Mouse (Mus musculus): Measurements from ENCODE around the gene Hist4h4. TPM values are rescaled to one million over a fixed set of nuclear protein-coding genes. Genes with fewer than 3 reads are reported as not detected.

Hist4h4 gene
- polyA plus RNA-seq, 1 experiment, result 2.0 TPM

GRCm38 (mm10) chr6:136816826-136817225, 12.6 kb upstream of the Hist4h4 start:
- no peak overlapping the region for H3K27ac ChIP-seq (ENCODE audit: insufficient read depth, low read depth, low read length)
- peaks cover 68% of the 10 kb centered on the region for H3K36me3 ChIP-seq (ENCODE audit: control insufficient read depth, insufficient read depth, low read length)
- TF ChIP-seq POLR2A (IDR thresholded peaks at IDR 0.05; ENCODE audit: low read depth, low read length) (no peak), CTCF (IDR thresholded peaks at IDR 0.05; ENCODE audit: extremely low read depth, insufficient read length, insufficient replicate concordance, low read depth, low read length) (no peak)
- no peak overlapping the region for H3K4me3 ChIP-seq (ENCODE audit: low read depth, low read length)
- H3K4me1 ChIP-seq (ENCODE audit: control insufficient read depth, insufficient read depth, insufficient read length, low read length), result peaks cover 5% of the 10 kb centered on the region
- no peaks in the 10 kb centered on the region for H3K27me3 ChIP-seq (ENCODE audit: control insufficient read depth, insufficient read depth, low read length)
- WGBS, result 92% methylated on average over 21 of the region's 21 CpGs

GRCm38 (mm10) chr6:136815381-136815780, 11.2 kb upstream of the Hist4h4 start:
- H3K36me3 ChIP-seq (ENCODE audit: control insufficient read depth, insufficient read depth, low read length), result peaks cover 55% of the 10 kb centered on the region

DNA sequence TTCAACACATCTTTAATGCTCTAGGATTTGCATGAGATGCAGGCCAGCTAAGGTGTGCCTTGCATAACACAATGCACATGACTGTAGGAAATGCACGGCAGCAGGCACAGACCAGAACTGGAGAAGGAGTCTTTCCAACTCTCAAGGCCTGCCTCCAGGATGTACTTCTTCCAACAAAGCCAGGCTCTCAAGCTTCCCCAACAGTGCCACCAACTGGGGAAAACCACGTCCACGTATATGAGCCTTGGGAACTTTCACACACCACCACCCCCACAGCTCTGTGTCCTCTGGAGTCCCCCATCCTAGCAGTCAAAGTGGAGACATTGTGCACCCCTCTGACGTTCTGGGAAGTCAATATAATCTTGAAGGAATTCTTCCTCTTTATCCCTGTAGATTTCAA, 8.9 kb upstream of the Hist4h4 start:
- no peak overlapping the region for H3K4me3 ChIP-seq (ENCODE audit: low read depth, low read length)
- no peak overlapping the region for H3K27ac ChIP-seq (ENCODE audit: insufficient read depth, low read depth, low read length)
- H3K36me3 ChIP-seq (ENCODE audit: control insufficient read depth, insufficient read depth, low read length), result peaks cover 44% of the 10 kb centered on the region
- peaks cover 19% of the 10 kb centered on the region for H3K4me1 ChIP-seq (ENCODE audit: control insufficient read depth, insufficient read depth, insufficient read length, low read length)
- TF ChIP-seq POLR2A (IDR thresholded peaks at IDR 0.05; ENCODE audit: low read depth, low read length), result no peak
- no peak for TF ChIP-seq CTCF (IDR thresholded peaks at IDR 0.05; ENCODE audit: extremely low read depth, insufficient read length, insufficient replicate concordance, low read depth, low read length)
- no peaks in the 10 kb centered on the region for H3K27me3 ChIP-seq (ENCODE audit: control insufficient read depth, insufficient read depth, low read length)
- 15% methylated on average over 4 of the region's 4 CpGs for WGBS

More at GRCm38 (mm10) chr6:136815381-136815780, 11.2 kb upstream of the Hist4h4 start:
- Histone ChIP-seq H3K4me3 (ENCODE audit: low read depth, low read length) (no peak overlapping the region), H3K27ac (ENCODE audit: insufficient read depth, low read depth, low read length) (no peak overlapping the region), H3K27me3 (ENCODE audit: control insufficient read depth, insufficient read depth, low read length) (no peaks in the 10 kb centered on the region), H3K4me1 (ENCODE audit: control insufficient read depth, insufficient read depth, insufficient read length, low read length) (peaks cover 10% of the 10 kb centered on the region)
- no peak for TF ChIP-seq POLR2A (IDR thresholded peaks at IDR 0.05; ENCODE audit: low read depth, low read length)
- no peak for TF ChIP-seq CTCF (IDR thresholded peaks at IDR 0.05; ENCODE audit: extremely low read depth, insufficient read length, insufficient replicate concordance, low read depth, low read length)
- WGBS, result 88% methylated on average over 7 of the region's 7 CpGs

- WGBS, result 34% methylated on average over 10 of the region's 10 CpGs
- Histone ChIP-seq H3K27ac (ENCODE audit: insufficient read depth, low read depth, low read length) (peak overlapping the region; percentile 22), H3K27me3 (ENCODE audit: control insufficient read depth, insufficient read depth, low read length) (no peaks in the 10 kb centered on the region)
Observed at GRCm38 (mm10) chr6:136811196-136811595, 7.0 kb upstream of the Hist4h4 start.

DNA sequence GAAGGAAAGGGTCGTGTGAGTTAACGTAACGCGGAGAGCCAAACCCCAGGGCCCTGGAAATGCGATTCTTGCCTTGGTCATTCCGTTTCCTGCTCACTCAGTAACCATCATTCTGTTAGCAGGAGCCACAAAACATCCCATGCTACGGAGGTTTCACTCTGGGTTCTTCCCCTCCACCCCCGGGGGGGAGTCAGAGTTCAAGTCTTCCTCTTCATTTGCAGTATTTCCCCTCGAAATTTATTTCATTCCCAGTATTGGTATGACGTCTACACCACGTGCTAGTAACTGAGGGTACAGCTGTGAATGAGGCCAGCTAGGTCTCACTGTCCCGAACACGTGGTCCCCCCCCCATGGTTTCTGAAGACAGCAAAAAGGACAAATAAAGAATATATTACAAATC, 5.5 kb upstream of the Hist4h4 start:
- WGBS, result 20% methylated on average over 13 of the region's 13 CpGs
- TF ChIP-seq POLR2A (IDR thresholded peaks at IDR 0.05; ENCODE audit: low read depth, low read length), result no peak
- no peak for TF ChIP-seq CTCF (IDR thresholded peaks at IDR 0.05; ENCODE audit: extremely low read depth, insufficient read length, insufficient replicate concordance, low read depth, low read length)
- peak overlapping the region; percentile 74 for H3K27ac ChIP-seq (ENCODE audit: insufficient read depth, low read depth, low read length)
- peaks cover 25% of the 10 kb centered on the region for H3K4me1 ChIP-seq (ENCODE audit: control insufficient read depth, insufficient read depth, insufficient read length, low read length)
- no peaks in the 10 kb centered on the region for H3K27me3 ChIP-seq (ENCODE audit: control insufficient read depth, insufficient read depth, low read length)
- H3K4me3 ChIP-seq (ENCODE audit: low read depth, low read length), result peak overlapping the region; percentile 57
- peaks cover 17% of the 10 kb centered on the region for H3K36me3 ChIP-seq (ENCODE audit: control insufficient read depth, insufficient read depth, low read length)

More at GRCm38 (mm10) chr6:136811196-136811595, 7.0 kb upstream of the Hist4h4 start:
- peaks cover 21% of the 10 kb centered on the region for H3K4me1 ChIP-seq (ENCODE audit: control insufficient read depth, insufficient read depth, insufficient read length, low read length)
- TF ChIP-seq POLR2A (IDR thresholded peaks at IDR 0.05; ENCODE audit: low read depth, low read length), result no peak
- peak overlapping the region; percentile 24; the same call in 1 of the 2 replicates for H3K4me3 ChIP-seq (ENCODE audit: low read depth, low read length)
- peaks cover 27% of the 10 kb centered on the region for H3K36me3 ChIP-seq (ENCODE audit: control insufficient read depth, insufficient read depth, low read length)

GRCm38 (mm10) chr6:136809077-136809476, 4.9 kb upstream of the Hist4h4 start:
- Histone ChIP-seq H3K27ac (ENCODE audit: insufficient read depth, low read depth, low read length) (peak overlapping the region; percentile 87), H3K36me3 (ENCODE audit: control insufficient read depth, insufficient read depth, low read length) (peaks cover 11% of the 10 kb centered on the region), H3K27me3 (ENCODE audit: control insufficient read depth, insufficient read depth, low read length) (no peaks in the 10 kb centered on the region), H3K4me1 (ENCODE audit: control insufficient read depth, insufficient read depth, insufficient read length, low read length) (peaks cover 25% of the 10 kb centered on the region; the same call in 1 of the 2 replicates), H3K4me3 (ENCODE audit: low read depth, low read length) (peak overlapping the region; percentile 91)
- 3% methylated on average over 14 of the region's 14 CpGs for WGBS
- TF ChIP-seq POLR2A (IDR thresholded peaks at IDR 0.05; ENCODE audit: low read depth, low read length) (no peak), CTCF (IDR thresholded peaks at IDR 0.05; ENCODE audit: extremely low read depth, insufficient read length, insufficient replicate concordance, low read depth, low read length) (no peak)

DNA sequence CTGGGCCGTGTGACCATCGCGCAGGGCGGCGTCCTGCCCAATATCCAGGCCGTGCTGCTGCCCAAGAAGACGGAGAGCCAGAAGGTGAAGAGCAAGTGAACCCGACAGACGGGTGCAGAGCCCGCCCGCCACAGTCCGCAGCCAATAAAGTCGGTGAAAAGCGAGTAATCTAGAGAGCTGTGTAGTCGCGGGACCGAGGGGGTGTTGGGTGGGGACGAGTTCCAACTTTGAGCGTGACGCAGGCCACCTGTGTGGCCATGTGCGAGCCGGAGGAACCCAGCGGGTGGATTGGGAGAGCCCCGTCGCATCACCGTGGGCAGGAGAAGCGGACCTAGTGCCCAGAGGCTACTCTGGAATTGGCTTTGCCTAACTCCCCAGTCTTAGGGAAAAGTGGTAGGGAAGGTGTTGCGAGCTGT, 4.4 kb upstream of the Hist4h4 start:
- no peak for TF ChIP-seq POLR2A (IDR thresholded peaks at IDR 0.05; ENCODE audit: low read depth, low read length)
- Histone ChIP-seq H3K36me3 (ENCODE audit: control insufficient read depth, insufficient read depth, low read length) (peaks cover 7% of the 10 kb centered on the region), H3K27ac (ENCODE audit: insufficient read depth, low read depth, low read length) (peak overlapping the region; percentile 87), H3K4me1 (ENCODE audit: control insufficient read depth, insufficient read depth, insufficient read length, low read length) (peaks cover 25% of the 10 kb centered on the region; the same call in 1 of the 2 replicates), H3K27me3 (ENCODE audit: control insufficient read depth, insufficient read depth, low read length) (no peaks in the 10 kb centered on the region), H3K4me3 (ENCODE audit: low read depth, low read length) (peak overlapping the region; percentile 91)
- under 1% methylated on average over 28 of the region's 28 CpGs for WGBS
